Mouse (Mus musculus): ENCODE measurements around the gene Olfr418.

DNA sequence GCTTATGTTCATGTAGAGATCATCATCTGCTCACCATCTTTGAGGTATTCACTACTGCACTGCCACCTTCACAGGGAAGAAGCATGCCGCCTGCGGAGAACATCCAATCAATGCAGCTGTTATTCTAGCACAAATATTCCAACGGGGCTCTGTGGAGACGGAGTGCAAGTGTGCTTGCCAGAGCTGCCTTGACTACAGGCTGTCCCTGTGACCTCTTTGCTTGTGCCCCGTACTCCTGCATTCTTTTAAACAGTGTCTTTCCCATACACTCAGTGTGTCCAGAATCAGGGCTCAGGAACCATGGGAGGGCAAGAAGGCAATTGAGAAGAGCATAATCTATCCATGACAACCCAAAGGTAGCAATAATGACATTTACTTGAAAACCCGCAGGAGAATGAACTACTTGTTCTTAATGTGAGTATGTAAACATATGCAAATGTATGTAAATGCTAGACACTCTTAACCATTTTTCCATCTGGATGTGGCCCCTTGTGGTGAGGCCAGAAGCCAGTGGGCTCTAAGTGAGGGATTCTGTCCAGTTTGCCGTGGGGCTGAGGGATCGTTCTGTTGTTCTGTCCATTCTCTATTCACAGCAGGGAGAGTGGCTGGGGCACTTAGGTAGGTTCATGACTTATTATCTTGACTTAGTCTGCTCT, 55.9 kb downstream of the Olfr418 start:
- TF ChIP-seq CEBPB (IDR thresholded peaks at IDR 0.05; ENCODE audit: insufficient read depth, poor library complexity, severe bottlenecking), result no peak
- no peak for TF ChIP-seq POLR2A (IDR thresholded peaks at IDR 0.05; ENCODE audit: insufficient read length, low read depth)
- no peak for TF ChIP-seq MAX (IDR thresholded peaks at IDR 0.05; ENCODE audit: low read depth)
- no peak for TF ChIP-seq USF1 (IDR thresholded peaks at IDR 0.05; ENCODE audit: low read depth)
- no peak for TF ChIP-seq POLR2AphosphoS2 (IDR thresholded peaks at IDR 0.05; ENCODE audit: insufficient read length, low read depth)
- no peak for TF ChIP-seq MYOD1 (IDR thresholded peaks at IDR 0.05; ENCODE audit: control insufficient read depth in 1 of 3, insufficient read length in 2 of 3, low read depth in 2 of 3)
- TF ChIP-seq MYOG (IDR thresholded peaks at IDR 0.05; ENCODE audit: control insufficient read depth in 1 of 3, insufficient read depth in 1 of 3, insufficient read length in 2 of 3, low read depth in 2 of 3), result no peak
- no peak for TF ChIP-seq TCF12 (IDR thresholded peaks at IDR 0.05; ENCODE audit: insufficient read depth, poor library complexity, severe bottlenecking)

All from myocyte (in vitro differentiated cells).